Mouse (Mus musculus) kidney, embryonic 14.5 days (tissue): ENCODE results near the gene Nucks1. TPM values are rescaled to one million over a fixed set of nuclear protein-coding genes. Genes with fewer than 3 reads are reported as not detected.

Source experiments
- ATAC-seq: fragments of 200-750 bp; cut with Nextera tagmentation; 2 replicates; pipeline ENCODE4 v1.8.0; 2017; ENCODE audit warnings: moderate number of reproducible peaks, mild to moderate bottlenecking, moderate TSS enrichment, moderate library complexity; ENCODE audit not compliant: low FRiP score, low TSS enrichment
- H3K27ac ChIP-seq: fragments of 300-500 bp; sonication (generic); 2 replicates; pipeline ENCODE4 v1.5.1; 2014; ENCODE audit warnings: low read depth, mild to moderate bottlenecking, low read length, moderate library complexity, mixed read lengths
- H3K27me3 ChIP-seq: fragments of 300-500 bp; sonication (generic); 2 replicates; pipeline ENCODE4 v1.6.1; 2014; ENCODE audit warnings: mild to moderate bottlenecking, low read length; ENCODE audit not compliant: control insufficient read depth, insufficient read depth
- H3K36me3 ChIP-seq: fragments of 300-500 bp; sonication (generic); 2 replicates; pipeline ENCODE4 v1.6.1; 2014; ENCODE audit warnings: low read length, mixed read lengths; ENCODE audit not compliant: control insufficient read depth, insufficient read depth
- H3K4me1 ChIP-seq: fragments of 300-500 bp; sonication (generic); 2 replicates; pipeline ENCODE4 v1.6.1; 2014; ENCODE audit warnings: low read length, mixed read lengths; ENCODE audit not compliant: control insufficient read depth, insufficient read depth
- H3K4me2 ChIP-seq: fragments of 300-500 bp; sonication (generic); replicated peaks from 2 replicates; pipeline ENCODE4 v1.6.1; 2014; ENCODE audit warnings: low read depth, mild to moderate bottlenecking, low read length
- H3K4me3 ChIP-seq: fragments of 300-500 bp; sonication (generic); 2 replicates; pipeline ENCODE4 v1.5.1; 2014; ENCODE audit warnings: mild to moderate bottlenecking, low read length
- H3K9ac ChIP-seq: fragments of 300-500 bp; sonication (generic); 2 replicates; pipeline ENCODE4 v1.6.1; 2014; ENCODE audit warnings: low read depth, mild to moderate bottlenecking, low read length, moderate library complexity
- H3K9me3 ChIP-seq: fragments of 300-500 bp; sonication (generic); 2 replicates; pipeline ENCODE4 v1.6.1; 2016; ENCODE audit warnings: low read length; ENCODE audit not compliant: control insufficient read depth
- WGBS: fragments of 180-500 bp; shearing (Covaris S2); extraction: QIAGEN DNeasy Blood & Tissue Kit; methylation state at CpG from one replicate; pipeline ENCODE4 v1.1.7; 2014; 5-methylcytosine and 5-hydroxymethylcytosine counted together
- polyA plus RNA-seq: library from polyadenylated mRNA; unstranded; fragments of >200 nt; fragmentation: Nextera tagmentation; extraction: Ambion mirVana; gene quantifications from 2 replicates; pipeline ENCODE4 v1.2.1, GENCODE M21; 2014

Gene Nucks1
- polyA plus RNA-seq, 1 experiment from 2014 or later = 67.3 TPM

DNA sequence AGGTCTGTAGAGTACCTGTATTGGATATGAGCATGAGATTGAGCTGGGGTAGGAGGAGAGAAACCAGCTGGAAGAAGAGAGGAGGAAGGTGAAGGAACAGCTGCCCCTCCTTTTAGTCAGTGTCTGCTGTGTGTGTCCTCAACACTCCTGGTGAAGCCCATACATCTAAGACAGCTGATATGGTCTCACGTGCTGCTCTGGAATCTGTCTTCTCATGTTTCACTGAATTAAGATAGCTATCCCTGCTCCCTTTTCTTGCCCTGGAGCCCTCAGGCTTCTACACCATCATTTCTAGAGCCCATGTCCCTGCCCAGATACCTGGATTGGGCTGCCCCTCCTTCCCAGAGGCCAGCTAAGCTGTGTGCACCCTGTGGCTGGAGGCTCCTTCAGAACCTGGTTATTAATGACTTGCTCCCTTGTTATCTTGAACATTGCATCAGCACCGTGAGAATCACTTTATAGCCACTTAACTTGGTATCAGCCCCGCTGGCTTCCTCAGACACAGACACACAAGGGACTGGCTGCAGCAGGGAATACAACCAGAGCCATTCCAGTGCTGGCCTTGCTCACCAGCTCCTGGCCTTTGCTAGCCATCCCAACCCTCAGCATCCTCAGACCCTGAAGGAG is 44.9 kb downstream of the Nucks1 start:
- Histone ChIP-seq H3K4me2 (no peak overlapping the region), H3K9me3 (no peaks in the 10 kb centered on the region), H3K4me3 (no peak overlapping the region), H3K9ac (no peak overlapping the region), H3K4me1 (no peaks in the 10 kb centered on the region), H3K36me3 (no peaks in the 10 kb centered on the region), H3K27ac (no peak overlapping the region), H3K27me3 (no peaks in the 10 kb centered on the region)
- WGBS = 14% methylated on average over 3 of the region's 3 CpGs
- ATAC-seq = no peak

DNA sequence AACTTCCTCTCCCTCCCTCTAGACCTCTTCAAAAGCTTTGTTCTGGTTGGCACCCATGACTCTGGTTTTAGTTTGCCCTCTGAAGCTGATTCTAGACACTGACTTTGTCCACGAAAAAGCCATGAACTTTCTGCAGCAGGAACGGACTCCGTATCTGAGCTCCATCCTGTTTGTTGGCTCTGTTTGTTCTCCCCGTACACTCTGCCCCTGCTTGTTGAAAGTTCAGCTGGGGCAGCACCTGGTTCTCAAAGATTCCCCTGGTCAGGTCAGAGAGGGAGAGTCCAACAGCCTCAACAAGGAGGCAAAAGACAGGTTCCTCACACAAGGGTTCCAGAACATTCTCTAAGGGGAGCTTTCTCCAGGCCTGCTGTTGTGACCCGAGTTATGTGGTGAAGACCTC is 47.1 kb downstream of the Nucks1 start:
- no peaks in the 10 kb centered on the region for H3K27me3 ChIP-seq

DNA sequence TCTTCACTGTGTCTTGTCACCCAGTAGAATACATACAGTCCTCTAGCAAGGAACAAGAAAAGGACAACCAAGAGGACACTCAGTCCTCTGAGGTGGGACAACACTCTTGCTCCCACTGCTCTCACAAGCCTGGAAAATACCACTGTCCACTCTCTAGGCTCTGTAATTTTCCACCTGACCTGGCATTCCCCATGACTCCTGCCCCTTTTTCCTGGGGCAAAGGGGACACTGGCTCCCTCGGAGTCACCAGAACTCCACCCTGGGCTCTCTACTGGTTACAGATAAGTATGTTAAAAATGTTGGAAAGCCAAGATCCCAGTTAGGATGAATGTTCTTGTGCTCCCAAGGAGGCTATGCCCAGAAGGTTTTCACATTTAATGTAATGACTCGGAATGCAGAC is 50.7 kb downstream of the Nucks1 start:
- WGBS = 58% methylated on average over 2 of the region's 2 CpGs
- no peak overlapping the region for H3K4me3 ChIP-seq
- no peaks in the 10 kb centered on the region for H3K36me3 ChIP-seq
- peaks cover 2% of the 10 kb centered on the region; the same call in 1 of the 2 replicates for H3K27me3 ChIP-seq
- peaks cover 4% of the 10 kb centered on the region; the same call in 1 of the 2 replicates for H3K4me1 ChIP-seq
- no peak overlapping the region for H3K4me2 ChIP-seq
- no peak for ATAC-seq
- no peak overlapping the region for H3K27ac ChIP-seq
- H3K9ac ChIP-seq = no peak overlapping the region
- H3K9me3 ChIP-seq = no peaks in the 10 kb centered on the region

More for the DNA sequence above, 47.1 kb downstream of the Nucks1 start:
- no peak overlapping the region for H3K27ac ChIP-seq
- no peaks in the 10 kb centered on the region for H3K4me1 ChIP-seq
- ATAC-seq = no peak
- no peak overlapping the region for H3K4me3 ChIP-seq
- no peak overlapping the region for H3K4me2 ChIP-seq
- no peaks in the 10 kb centered on the region for H3K9me3 ChIP-seq
- no peaks in the 10 kb centered on the region for H3K36me3 ChIP-seq
- no peak overlapping the region for H3K9ac ChIP-seq
- 83% methylated on average over 5 of the region's 5 CpGs for WGBS

DNA sequence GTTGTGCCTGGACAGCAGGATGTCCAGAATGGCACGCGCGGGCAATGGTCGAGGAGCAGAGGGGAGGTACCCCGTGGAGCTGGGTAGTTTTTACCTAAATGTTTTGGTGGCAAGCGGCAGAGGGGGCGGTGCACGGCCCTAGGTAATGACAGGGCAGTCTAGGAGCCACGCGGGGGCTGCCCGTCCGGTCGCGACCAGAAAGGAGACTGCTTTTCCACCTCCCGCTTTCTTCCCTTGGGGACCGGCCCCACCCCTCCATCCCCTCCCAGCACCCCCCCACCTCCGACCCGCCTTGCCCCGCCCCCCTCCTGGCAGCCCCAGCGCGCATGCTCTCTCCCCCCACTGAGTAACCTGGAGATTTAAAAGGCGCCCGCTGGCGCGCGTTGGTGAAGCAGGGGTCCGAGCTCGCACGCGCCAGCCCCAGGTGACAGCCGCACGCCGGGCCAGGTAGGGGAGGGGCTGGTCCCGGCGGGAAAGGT is 52.3 kb downstream of the Nucks1 start, which contains the start of gene Slc45a3:
Gene Slc45a3, plus strand, starts transcription at position 362 of the 479 bp plus-strand sequence.
- H3K4me3 ChIP-seq = peak within 1 kb of the TSS; percentile 82
- peaks cover 8% of the 10 kb centered on the region for H3K27me3 ChIP-seq
- ATAC-seq = peak; percentile 85
- H3K9ac ChIP-seq = peak within 1 kb of the TSS; percentile 81
- under 1% methylated on average over 34 of the region's 35 CpGs for WGBS
- H3K27ac ChIP-seq = peak within 1 kb of the TSS; percentile 42; the same call in 1 of the 2 replicates
- peaks cover 11% of the 10 kb centered on the region for H3K4me1 ChIP-seq
- no peaks in the 10 kb centered on the region for H3K36me3 ChIP-seq
- no peaks in the 10 kb centered on the region for H3K9me3 ChIP-seq
- H3K4me2 ChIP-seq = peak within 1 kb of the TSS; percentile 99

DNA sequence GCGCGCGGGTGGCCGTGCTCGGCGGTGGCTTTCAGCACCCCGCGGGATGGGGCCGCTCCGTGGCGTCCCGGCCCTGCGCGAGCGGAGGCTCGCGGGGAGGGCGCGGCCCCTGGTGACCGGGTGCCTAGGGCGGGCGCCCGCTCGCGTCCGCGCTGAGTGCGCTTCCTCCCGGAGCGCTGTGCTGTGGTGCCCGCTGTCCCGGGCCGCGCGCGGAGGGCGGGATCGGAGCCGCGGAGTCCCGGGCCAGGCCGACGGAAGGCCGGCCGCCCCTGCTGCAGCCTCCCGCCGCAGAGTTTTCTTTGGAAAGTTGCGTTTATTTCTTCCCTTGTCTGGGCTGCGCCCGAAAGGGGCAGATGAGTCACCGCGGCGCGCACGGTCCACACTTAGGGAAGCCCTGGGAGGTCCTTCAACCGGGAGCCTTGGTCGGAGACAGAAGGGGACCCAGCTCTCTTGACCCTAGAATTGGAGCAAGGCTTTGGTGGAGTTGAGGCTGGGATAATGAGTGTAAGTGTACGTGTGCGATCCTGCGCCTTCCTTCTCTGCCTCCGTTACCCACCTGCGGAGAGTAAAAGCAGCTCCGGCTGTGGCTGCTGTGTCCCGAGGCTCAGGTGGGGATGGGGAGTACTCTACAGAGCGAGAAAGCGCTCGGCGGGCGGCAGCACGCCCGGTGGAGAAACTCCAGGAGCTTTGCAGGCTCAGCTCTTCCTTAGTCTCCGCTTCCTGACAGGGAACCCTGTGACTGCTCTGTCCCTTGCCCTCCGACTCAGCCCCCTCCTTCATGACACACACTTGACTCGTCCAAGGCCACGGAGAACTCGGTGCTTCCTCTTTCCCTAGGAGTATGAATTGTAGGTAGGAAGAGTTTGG is 53.0 kb downstream of the Nucks1 start:
- Histone ChIP-seq H3K27me3 (peaks cover 8% of the 10 kb centered on the region), H3K9ac (peak overlapping the region; percentile 81), H3K4me3 (peak overlapping the region; percentile 82), H3K27ac (peak overlapping the region; percentile 42; the same call in 1 of the 2 replicates), H3K36me3 (no peaks in the 10 kb centered on the region), H3K4me1 (peaks cover 11% of the 10 kb centered on the region), H3K9me3 (no peaks in the 10 kb centered on the region), H3K4me2 (peak overlapping the region; percentile 99)
- under 1% methylated on average over 72 of the region's 76 CpGs for WGBS
- peak; percentile 33 for ATAC-seq

DNA sequence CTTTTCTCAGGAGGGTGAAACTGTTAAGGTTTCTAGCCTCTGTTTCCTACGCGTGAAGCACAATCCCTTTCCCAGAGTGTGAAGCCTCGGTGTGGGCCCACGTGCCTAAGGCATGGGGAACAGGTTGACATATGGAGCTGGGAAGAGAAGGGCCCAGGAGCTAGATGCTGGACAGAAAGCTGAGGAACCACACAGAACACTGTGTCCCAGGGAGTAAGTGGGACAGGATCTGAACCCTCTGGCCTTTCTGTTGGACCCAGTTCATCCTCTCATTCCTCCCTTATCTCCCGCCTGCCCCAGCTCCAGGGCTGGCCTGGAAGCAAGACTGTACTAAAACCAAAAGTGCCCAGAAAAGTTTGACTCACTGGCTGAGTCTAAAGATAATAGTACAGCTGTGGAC is 53.8 kb downstream of the Nucks1 start:
- Histone ChIP-seq H3K27me3 (peaks cover 11% of the 10 kb centered on the region), H3K4me2 (peak overlapping the region; percentile 99), H3K9ac (0 out of 2 replicates have a peak overlapping the region, but pooled peaks have one; percentile 81), H3K27ac (no peak overlapping the region), H3K4me1 (peaks cover 15% of the 10 kb centered on the region), H3K4me3 (no peak overlapping the region; the same call in 1 of the 2 replicates), H3K9me3 (no peaks in the 10 kb centered on the region), H3K36me3 (no peaks in the 10 kb centered on the region)
- no peak for ATAC-seq
- WGBS = 37% methylated on average over 5 of the region's 5 CpGs

DNA sequence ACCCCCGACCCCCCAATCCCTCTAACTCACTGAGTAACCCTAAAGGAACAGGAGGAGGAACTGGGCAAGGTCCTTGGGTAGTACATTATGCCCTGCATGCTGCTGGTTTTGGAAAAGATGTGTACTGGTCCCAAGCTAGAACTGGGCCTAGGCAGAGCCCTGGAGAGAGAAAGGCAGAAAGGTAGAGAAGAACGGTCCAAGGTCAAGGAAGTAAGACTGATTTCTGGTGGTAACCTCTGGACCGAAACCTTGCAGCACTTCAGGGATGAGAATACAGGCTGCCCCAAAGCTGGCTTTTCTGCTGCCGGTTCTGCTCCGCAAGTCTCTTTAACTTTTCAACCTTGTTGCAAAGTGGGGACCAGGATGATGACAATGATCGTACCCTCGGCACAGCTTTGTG is 54.2 kb downstream of the Nucks1 start:
- no peaks in the 10 kb centered on the region for H3K36me3 ChIP-seq
- no peak overlapping the region for H3K9ac ChIP-seq
- H3K4me1 ChIP-seq = peaks cover 16% of the 10 kb centered on the region
- H3K27me3 ChIP-seq = peaks cover 11% of the 10 kb centered on the region
- H3K9me3 ChIP-seq = no peaks in the 10 kb centered on the region
- H3K4me3 ChIP-seq = no peak overlapping the region
- no peak overlapping the region for H3K27ac ChIP-seq
- 71% methylated on average over 7 of the region's 7 CpGs for WGBS
- peak overlapping the region; percentile 99; the same call in 1 of the 2 replicates for H3K4me2 ChIP-seq
- ATAC-seq = no peak

DNA sequence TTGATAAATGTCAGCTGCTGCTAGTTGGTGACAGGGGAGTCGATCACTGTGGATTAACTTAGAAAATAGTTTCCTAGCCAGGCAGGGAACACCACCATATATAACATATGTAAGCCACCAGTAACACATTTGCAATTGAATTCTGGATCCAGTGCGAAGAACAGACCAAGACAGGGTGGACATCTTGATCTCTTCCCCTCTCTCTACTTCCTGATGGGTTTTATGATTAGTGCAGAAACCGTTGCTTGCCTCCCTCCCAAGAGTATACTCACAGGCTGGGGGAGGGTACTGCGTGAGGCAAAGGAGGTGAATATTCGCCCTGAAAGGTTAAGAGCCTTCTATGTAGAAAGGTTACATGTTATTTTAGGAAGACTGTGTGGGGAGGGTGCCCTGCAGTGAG is 55.5 kb downstream of the Nucks1 start:
- Histone ChIP-seq H3K4me1 (peaks cover 23% of the 10 kb centered on the region), H3K4me3 (no peak overlapping the region), H3K27ac (no peak overlapping the region), H3K9me3 (no peaks in the 10 kb centered on the region), H3K27me3 (peaks cover 11% of the 10 kb centered on the region), H3K9ac (no peak overlapping the region), H3K4me2 (no peak overlapping the region), H3K36me3 (no peaks in the 10 kb centered on the region)
- whole genome bisulfite sequencing = 32% methylated on average over 5 of the region's 5 CpGs
- no peak for ATAC-seq

DNA sequence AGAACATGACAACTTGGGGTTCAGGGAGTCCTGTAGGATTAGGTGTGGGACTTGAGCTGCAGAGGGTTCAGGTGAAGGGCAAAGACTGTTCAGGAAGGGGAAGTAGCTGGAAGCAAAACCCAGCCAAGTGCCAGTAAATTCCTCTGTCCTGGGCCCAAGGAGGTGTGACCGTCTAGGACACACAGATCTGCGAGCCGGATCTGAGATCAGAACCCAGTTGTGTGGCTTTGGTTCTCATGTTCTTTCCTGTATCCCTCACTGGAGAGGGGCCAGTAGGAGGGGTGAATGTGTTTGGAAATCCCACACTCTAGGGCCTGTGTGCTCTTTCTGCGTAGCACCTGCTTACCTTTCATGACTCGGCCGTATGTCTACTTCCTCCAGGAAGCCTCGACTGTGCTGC is 57.0 kb downstream of the Nucks1 start:
- 54% methylated on average over 7 of the region's 7 CpGs for WGBS
- Histone ChIP-seq H3K4me3 (no peak overlapping the region), H3K4me1 (peaks cover 39% of the 10 kb centered on the region), H3K27me3 (peaks cover 11% of the 10 kb centered on the region), H3K9ac (no peak overlapping the region), H3K36me3 (no peaks in the 10 kb centered on the region), H3K27ac (no peak overlapping the region), H3K9me3 (no peaks in the 10 kb centered on the region), H3K4me2 (no peak overlapping the region)
- ATAC-seq = no peak
